Mouse (Mus musculus) bone marrow macrophage, adult 2 months (primary cell): ENCODE measurements around the gene Mob3b.

ENCODE experiments used
- CTCF ChIP-seq: IDR thresholded peaks from 2 replicates; pipeline ENCODE4 v1.5.1; 2012; ENCODE audit warnings: low read depth, mild to moderate bottlenecking, low read length, moderate library complexity
- POLR2A ChIP-seq: IDR thresholded peaks from 2 replicates; pipeline ENCODE4 v1.6.1; 2012; ENCODE audit warnings: mild to moderate bottlenecking, low read depth, low read length, borderline replicate concordance

DNA sequence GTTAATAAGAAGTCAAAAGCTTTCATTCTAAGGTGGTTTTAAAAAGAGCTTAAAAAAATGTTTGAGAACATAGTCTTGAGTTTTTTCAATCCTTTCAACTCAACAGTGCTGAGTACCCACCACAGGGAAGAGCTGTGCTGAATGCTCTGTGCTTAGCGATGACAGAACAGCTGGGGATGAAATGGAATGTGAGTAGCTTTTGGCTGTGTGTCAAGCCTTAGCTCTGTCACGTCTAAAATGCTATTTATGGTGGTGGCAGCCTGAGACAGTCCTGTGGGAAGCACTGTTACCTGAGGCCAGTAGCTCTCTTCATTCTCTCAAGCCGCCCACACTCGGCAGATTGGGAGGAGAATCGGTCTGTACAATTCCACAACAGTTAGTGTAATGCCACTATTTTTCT, 32.5 kb upstream of the Mob3b start:
- no peak for TF ChIP-seq POLR2A
- TF ChIP-seq CTCF = no peak
